Mouse (Mus musculus) cerebellum, adult 2 months (tissue): ENCODE results near the gene Nop16.

Experiments
- CTCF ChIP-seq: fragments of 200-500 bp; IDR thresholded peaks from 2 replicates; pipeline ENCODE4 v1.5.1; 2011; ENCODE audit warnings: low read depth, mild to moderate bottlenecking, control low read depth, low read length, moderate library complexity, borderline replicate concordance; ENCODE audit not compliant: insufficient read depth
- POLR2A ChIP-seq: fragments of 200-500 bp; IDR thresholded peaks from 2 replicates; pipeline ENCODE4 v1.6.1; 2011; ENCODE audit warnings: low read length, control low read depth, borderline replicate concordance; ENCODE audit not compliant: insufficient read depth

- TF ChIP-seq CTCF (no peak), POLR2A (no peak)
Measured at GRCm38 (mm10) chr13:54577652-54578507, 12.0 kb downstream of the Nop16 start.
